Mouse (Mus musculus) layer of hippocampus, adult 8-10 months (tissue): ENCODE data around the gene Anks1b. TPM values are rescaled to one million over a fixed set of nuclear protein-coding genes. Genes with fewer than 3 reads are reported as not detected.

ENCODE experiments used
- DNase-seq, 2 experiments: peaks; one replicate each; pipeline ENCODE4 v3.0.0; 2022; ENCODE audit warnings: low spot score in 2 of 2
- total RNA-seq, 4 experiments: library from RNA; stranded (reverse); gene quantifications; 2 replicates each; pipeline ENCODE4 v1.2.4; 2022

Anks1b gene
- total RNA-seq, 4 experiments from 2014 or later, result 427 to 543 (median 478) TPM

GRCm38 (mm10) chr10:89974361-89974760, 101.1 kb downstream of the Anks1b start:
- DNase-seq, result no peak

DNA sequence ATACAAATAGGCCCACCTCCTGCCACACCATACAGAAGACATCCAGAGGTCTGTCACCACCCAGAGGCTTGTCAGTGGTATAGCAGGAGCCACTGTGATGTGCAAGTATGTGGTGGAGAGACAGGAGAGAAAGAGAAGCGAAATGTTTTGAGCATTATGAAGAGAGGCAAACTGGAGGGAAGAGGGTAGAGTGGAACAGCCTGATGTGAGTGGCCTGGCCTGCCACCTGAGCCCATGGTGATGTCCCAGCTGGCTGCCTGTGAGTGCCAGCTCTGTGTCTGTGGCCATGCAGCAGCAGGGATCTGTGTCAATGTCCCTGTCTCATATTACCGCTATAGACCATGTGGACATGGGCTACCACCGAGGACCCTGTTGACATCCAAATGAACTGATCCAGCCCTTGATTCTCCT, 102.1 kb downstream of the Anks1b start:
- no peak for DNase-seq

DNA sequence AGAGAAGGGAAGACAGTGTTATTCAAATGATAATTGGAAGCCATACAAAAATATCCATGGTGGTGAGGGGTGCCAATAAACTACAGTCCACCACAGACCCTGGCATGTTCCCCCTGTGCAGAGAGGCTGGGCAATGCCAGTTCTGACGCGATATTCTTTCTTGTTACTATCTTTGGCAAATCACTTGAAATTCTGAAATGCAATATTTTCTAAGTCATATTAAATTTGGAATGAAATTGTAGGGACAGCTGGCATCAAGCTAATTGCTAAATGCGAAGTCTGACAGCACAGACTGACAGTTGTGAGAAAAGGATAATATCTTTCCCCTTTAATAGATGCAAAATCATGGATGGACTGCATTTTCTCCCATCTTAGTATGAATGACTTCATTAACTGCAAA, 103.3 kb downstream of the Anks1b start:
- no peak for DNase-seq

DNA sequence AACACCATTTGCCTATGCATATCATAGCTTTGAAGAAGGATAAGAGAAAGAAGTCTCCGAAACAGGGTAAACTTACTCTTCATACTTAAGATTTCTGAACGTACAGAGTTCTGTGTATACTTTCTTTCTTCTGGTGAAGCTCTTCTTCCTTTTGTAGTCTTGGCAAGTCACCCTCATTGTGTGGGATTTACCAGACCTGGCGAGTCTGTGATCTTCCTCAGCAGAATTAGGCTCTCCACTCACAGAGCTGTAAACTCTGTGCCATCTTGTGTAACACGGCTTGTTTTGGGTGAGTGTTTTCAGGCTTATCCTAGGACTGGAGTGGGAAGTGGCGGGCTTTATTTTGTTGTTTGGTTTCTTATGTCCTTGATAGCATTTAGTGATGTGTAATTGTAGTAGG, 120.9 kb downstream of the Anks1b start:
- no peak for DNase-seq

DNA sequence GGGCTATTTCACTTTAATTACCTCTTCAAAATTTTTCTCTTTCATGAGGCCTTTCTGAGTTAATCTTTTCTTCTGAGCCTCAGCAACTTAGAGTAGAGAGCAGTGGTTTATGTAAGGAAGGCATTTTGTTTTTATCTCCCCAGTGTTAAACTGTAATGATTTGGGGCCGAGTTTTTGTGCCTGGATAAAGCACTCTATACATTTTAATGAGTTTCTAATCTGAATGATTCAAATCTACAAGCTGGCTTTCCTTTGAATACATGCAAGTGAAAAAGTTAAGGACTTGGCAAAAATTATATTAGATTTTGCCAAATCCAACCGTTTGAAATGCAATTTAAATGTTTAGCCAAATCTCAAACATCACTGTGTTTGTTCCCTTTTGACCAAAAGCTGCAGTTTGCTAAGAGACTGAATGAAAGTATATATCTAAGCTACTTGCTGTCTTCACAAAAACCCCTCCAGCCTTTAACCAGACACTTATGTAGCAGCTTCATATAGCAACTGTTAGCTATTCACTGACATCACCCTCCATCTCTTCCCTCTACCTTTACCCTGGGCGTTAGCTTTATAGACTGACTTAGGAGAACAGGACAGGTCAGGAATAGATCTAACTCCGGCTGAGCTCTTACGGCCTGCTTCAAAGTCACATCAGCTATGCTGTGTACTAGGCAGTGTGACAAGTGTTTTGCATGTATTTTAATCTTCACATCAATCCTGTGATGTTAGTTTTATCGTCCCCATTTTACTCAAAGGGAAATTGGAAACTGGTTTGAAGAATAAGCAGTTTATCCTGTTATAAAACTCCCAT, 122.5 kb downstream of the Anks1b start:
- no peak for DNase-seq

- DNase-seq, result no peak
Observed at GRCm38 (mm10) chr10:90003980-90004729, 130.8 kb downstream of the Anks1b start.

DNA sequence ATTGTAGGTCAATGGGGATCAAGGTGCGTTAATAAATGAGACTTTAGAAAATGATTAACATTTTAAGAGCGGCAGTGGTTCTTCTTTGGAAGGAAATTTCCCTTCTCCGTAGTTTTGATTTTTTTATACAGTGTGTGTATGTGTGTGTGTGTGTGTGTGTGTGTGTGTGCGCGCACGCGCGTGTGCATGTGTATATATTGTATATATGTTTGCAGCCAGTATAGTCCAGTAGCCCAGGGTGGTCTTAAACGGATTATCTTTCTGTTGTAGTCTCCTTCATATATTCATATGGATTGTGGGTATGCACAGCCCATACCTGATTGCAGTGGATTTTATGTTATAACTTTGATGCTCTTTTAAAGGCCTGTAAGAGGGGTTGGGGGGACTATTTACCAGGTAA, 131.6 kb downstream of the Anks1b start:
- no peak for DNase-seq

GRCm38 (mm10) chr10:90033037-90033436, 159.7 kb downstream of the Anks1b start:
- no peak for DNase-seq

- DNase-seq, result no peak
Observed at GRCm38 (mm10) chr10:90043287-90043686, 170.0 kb downstream of the Anks1b start.

DNA sequence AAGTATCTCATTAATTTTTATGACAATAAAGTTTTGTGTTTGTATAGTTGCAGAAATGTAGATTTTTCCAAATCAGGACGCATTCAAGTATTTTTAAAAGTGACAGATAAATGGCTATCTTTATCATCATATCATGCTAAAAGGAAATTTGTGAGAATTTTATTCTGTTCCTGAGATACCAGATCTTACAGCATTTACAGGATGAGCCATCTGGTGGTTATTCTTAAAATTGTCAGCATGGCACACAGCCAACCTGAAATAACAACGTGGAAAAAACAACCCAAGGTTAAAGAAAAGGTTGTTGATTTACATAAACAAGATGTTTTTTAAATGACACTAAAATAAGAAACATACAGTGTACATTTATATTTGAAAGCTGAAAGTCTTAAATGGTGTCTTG, 170.5 kb downstream of the Anks1b start:
- DNase-seq, result peak in 1 of 2 experiments; percentile 29

DNA sequence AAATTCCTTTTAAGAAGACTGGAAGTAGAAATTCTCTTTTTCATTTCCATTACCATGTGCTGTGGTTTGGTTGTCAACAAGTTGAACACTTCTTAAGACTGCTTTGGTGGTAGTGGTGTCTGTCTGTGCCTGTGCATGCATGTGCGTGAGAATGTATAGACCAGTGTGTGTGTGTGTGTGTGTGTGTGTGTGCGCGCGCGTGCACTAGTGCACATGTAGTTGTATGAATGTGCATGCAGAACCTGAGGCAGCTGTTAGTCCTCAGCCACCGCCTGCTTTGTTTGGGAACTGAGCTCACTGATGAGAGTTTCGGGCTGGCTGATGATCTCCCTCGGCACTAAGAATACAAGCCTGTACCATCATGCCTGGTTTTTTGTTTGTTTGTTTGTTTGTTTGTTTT, 170.9 kb downstream of the Anks1b start:
- no peak for DNase-seq

DNA sequence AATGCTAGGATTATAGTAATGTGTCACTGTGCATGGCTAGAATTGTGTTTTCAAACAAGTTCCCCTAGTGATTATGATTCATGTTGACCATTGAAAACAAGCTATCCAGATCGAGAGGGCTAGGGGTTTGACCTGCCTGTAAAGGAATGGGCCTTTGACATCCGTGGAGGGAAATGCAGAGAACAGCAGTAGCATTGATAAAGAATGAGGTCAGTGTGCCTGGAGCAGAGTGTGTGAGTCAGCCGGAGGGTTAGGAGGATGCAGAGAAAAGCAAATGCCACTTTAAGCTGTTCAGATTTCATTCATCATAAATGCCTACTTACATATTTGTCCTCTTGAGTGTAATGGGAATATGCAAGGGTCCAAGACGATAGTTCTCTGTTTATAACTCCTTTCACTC, 195.3 kb downstream of the Anks1b start:
- DNase-seq, result no peak

DNA sequence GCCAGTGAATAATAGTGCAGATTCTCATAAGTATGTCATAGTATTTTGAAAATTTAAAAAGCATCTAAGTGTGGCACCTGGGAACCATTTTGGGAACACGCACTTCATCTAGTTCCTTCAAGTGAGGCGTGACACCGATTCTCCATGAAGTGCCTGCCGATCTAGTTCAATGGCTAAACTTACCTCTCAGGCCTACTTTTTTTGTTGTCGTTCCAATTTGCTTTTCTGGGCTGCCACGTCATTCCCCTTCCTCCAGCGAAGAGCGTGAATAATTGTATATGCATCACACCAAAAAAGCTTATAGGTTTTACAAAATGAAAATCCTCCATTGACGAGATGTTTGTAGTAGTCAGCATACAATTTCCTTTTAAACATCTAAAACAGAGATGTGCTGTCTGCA, 204.6 kb downstream of the Anks1b start:
- no peak for DNase-seq

GRCm38 (mm10) chr10:90081151-90081550, 207.8 kb downstream of the Anks1b start:
- DNase-seq, result no peak

- DNase-seq, result peak in 1 of 2 experiments; percentile 15
Observed at GRCm38 (mm10) chr10:90081630-90082029, 208.3 kb downstream of the Anks1b start.

DNA sequence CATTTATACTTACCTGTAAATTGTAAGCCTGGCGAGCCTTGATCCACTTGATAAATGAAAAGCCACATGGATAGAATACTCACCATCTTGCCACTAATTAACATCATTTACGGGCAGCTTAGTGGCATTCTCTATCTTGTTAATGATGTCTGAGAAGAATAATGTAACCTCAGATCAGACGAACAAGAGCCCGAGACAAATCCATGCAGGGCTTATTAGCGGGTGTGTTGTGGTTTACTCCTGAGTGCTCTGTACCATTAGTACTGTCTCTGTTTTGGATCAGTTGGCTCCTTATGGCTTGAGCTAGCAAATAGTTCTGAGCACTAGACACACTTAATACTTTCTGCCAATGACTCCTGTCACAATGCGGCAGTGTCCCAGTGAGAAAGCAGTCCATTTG, 220.6 kb downstream of the Anks1b start:
- DNase-seq, result no peak

DNA sequence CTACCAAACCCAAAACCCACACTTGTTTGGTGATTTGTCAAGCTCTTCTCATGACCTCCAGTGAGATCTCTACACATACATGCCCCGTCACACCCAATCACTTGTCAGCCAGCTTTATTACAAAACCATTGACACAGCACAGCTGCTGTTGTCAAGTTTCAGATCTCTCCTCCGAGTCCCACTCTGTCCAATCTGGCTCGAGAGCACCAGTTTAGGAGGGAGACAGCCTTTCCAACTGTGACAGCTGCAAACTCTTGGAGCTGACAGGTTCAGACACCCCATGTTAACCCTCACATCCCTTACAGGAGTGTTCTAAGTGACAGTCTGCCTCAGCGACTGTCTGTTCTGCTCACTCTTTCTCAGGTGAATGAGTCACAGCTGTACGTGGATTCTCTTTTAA, 239.4 kb downstream of the Anks1b start:
- no peak for DNase-seq

- DNase-seq, result no peak
Observed at GRCm38 (mm10) chr10:90116867-90117266, 243.6 kb downstream of the Anks1b start.

- DNase-seq, result no peak
Observed at GRCm38 (mm10) chr10:90117836-90118235, 244.5 kb downstream of the Anks1b start.

DNA sequence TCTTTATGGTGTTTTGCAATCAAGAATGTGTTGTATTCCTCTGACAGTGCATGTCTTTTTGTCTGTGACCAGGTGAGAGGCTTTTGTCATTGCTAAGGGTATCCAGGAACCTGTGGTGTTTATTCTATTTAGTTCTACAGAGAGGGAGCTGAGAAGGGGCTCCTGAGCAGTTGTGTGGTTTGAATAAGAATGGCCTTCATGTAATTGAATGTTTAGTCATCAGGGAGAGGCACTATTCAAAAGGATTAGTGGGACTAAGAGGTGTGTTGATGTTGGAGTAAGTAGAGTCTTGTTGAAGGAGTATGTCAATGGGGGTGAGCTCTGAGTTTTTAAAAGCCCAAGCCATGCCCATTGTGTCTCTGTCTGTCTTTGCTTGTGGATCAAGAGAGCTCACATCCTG, 264.2 kb downstream of the Anks1b start:
- DNase-seq, result no peak

DNA sequence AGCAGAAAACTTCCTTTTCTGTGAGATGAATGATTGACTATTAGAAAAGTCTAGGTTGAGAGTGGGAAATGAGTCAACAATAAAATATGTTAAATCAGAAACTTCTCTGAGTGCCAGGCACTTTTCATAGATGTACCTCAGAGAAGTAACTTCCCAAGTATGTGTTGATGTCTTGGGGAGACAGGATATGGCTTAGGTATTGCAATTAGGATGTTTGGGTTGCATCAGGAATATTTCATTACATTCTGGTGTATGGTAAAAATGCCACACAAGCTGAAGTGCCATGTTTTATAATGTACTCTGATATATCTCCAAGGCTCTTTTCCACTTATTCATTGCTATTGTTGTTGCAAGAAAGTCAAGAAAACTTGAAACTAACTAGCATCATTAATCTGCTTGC, 267.6 kb downstream of the Anks1b start:
- DNase-seq, result no peak

DNA sequence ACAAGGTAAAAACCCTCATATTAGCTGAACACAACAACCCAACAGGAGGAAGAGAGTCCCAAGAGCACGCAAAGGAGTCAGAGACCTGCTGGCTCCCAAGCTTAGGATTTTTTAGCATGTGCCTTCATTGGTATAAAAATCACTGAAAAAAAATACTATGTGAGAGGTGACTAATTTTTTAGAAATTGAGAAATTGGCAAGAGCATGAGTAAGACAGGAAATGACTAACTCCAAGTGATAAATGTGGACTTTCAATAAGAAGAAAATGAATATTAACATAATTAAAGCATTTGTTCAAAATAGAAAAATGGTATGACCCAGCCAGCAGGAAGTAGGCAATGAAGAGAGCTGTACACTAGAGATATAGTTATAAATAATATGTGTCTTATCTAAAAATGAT, 271.1 kb downstream of the Anks1b start:
- no peak for DNase-seq

DNA sequence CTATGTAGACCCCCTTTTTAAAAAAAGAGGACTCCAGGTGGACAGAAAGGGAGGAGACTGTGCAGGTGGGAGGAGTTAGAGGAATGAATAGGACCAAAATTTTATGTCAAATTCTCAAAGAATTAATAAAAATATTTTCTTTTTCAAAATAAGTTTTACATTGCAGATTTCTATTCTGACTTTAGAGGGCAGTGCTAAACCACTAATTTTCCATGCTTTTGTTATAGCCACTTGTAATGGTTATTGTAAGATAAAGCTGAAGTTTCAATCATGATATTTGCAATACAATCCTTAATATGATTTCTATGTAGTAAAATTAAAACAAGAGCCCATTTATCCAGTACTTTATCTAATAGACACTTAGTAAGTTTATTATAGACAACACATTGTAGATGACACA, 278.2 kb downstream of the Anks1b start:
- DNase-seq, result no peak
